Mouse (Mus musculus): ENCODE results near the gene Gm20903. TPM values are rescaled to one million over a fixed set of nuclear protein-coding genes. Genes with fewer than 3 reads are reported as not detected.

Gm20903 gene
- not detected for polyA plus RNA-seq (2014; fragmentation: Illumina TruSeq; extraction: RNeasy Lipid Tissue Mini Kit (QIAGEN cat#74804); ENCODE audit: low read depth, low replicate concordance)

DNA sequence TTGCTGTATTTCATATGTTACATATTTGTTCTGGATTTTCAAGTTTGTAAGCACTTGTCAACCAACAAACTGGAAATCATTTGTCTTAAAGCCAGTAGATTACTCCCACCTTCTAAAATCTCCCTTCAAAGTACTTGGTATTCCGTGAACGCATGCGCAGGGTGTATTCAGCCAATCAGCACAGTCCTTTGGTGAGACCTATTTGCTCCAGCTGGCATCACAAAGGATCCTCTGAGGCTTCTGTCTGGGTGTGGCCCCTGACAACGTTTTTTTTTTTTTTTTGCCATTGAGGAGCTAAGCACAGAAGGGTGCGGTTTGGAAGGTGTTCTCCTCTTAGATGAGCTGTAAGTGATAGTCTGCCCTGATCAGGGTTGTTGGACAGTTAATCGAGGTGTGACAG, at the start of gene Gm20903:
Gm20903 (plus strand) TSS at position 301 of the 400 bp plus-strand sequence.

Data from heart, adult 10 weeks (tissue).